30 mouse cellular contexts compared by ENCODE assay signal in the genomic region with DNA sequence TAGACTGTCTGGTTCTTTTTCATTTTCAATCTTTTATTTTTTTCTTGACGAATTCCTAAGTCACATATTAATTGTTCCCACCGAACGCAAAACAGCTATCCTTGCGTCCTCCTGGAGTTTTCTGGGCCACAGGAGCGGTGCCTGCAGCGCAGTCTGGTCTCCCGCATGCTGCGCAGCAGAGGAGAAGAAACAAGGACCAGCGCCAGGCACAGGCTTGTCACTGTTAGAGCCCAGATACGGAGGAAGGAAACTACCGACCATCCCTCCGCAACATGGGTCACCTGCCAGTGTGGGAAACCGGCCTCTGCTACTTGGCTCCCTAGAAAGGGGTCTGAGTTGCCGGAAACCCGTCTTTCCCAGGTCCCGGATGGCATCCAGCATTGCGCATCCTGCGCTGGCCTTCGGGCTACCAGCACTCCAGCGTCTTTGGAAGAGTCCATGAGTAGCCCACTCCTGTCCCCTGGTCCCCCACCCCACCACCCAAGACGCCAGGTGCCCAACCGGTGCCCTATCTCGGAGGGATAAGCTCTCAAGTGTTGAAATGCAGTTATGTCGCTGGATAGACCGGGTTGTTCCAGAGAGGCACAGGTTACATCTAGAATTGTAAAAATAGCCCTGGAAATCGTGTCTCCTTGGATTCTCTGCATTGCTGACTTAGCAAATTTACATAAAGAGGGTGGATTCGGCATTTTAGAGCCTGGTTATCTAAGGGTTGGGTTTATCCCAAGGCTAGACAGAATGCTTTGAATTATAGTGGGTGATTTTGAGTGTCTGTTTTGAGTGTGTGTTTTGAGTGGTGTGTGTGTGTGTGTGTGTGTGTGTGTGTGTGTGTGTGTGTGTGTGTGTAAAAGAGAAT. TPM values are rescaled to one million over a fixed set of nuclear protein-coding genes. Genes with fewer than 3 reads are reported as not detected.
DNase-seq lines count a peak whose midpoint lies in the region; ATAC-seq and TF ChIP-seq lines count a peak whose summit lies in the region.
"Had no signal": no experiment of that assay in that cellular context is flagged by ENCODE, and none has a peak within 500 bp of the region (broad histone marks: within the 10 kb centered on the region; RNA-seq: fewer than 3 reads in every experiment).

No protein-coding gene starts in this region.

- H3K27ac ChIP-seq in forebrain, embryonic 10.5 days: no peak overlapping the region
- no peak overlapping the region for H3K27ac ChIP-seq in forebrain, embryonic 15.5 days (replicated peaks)
- no peak overlapping the region for H3K27ac ChIP-seq in midbrain, embryonic 11.5 days (ENCODE audit: low read depth, low read length)
- H3K27ac ChIP-seq in midbrain, postnatal 0 days (ENCODE audit: low read depth, low read length): no peak overlapping the region
- peak overlapping the region; percentile 51 for H3K27ac ChIP-seq in intestine, postnatal 0 days (ENCODE audit: low read depth, low read length)
- H3K27ac ChIP-seq: embryonic facial prominence, embryonic 12.5 days; forebrain, embryonic 13.5 days; heart, adult 2 months; liver, embryonic 14.5 days had no signal

- peak; percentile 31 for DNase-seq in forebrain, embryonic 10.5 days (ENCODE audit: extremely low spot score, low spot score)
- DNase-seq in midbrain, embryonic 11.5 days (ENCODE audit: low spot score, missing footprints): peak; percentile 95
- no peak for DNase-seq in midbrain, postnatal 0 days (ENCODE audit: low spot score)
- DNase-seq in gastrocnemius, postnatal 10 days: no peak
- DNase-seq: adrenal gland, postnatal 25 days; cerebellum, adult 9-10 months; heart, adult 2 months; heart, postnatal 36 days; kidney, adult 8-10 months; kidney, postnatal 10 days; lung, postnatal 4 days had no signal

- H3K4me1 ChIP-seq in forebrain, embryonic 10.5 days: peaks cover 12% of the 10 kb centered on the region
- peaks cover 5% of the 10 kb centered on the region for H3K4me1 ChIP-seq in forebrain, embryonic 15.5 days
- H3K4me1 ChIP-seq in midbrain, embryonic 11.5 days (ENCODE audit: control insufficient read depth, insufficient read depth, low read length): peaks cover 3% of the 10 kb centered on the region; the same call in 1 of the 2 replicates
- no peaks in the 10 kb centered on the region for H3K4me1 ChIP-seq in midbrain, postnatal 0 days (ENCODE audit: insufficient read depth, low read length)
- no peaks in the 10 kb centered on the region for H3K4me1 ChIP-seq in intestine, postnatal 0 days (replicated peaks; ENCODE audit: control insufficient read depth, insufficient read depth, low read length)
- H3K4me1 ChIP-seq: embryonic facial prominence, embryonic 12.5 days; forebrain, embryonic 13.5 days had no signal

- H3K36me3 ChIP-seq in forebrain, embryonic 10.5 days (replicated peaks): no peaks in the 10 kb centered on the region
- no peaks in the 10 kb centered on the region for H3K36me3 ChIP-seq in forebrain, embryonic 15.5 days
- no peaks in the 10 kb centered on the region for H3K36me3 ChIP-seq in midbrain, embryonic 11.5 days (ENCODE audit: control insufficient read depth, insufficient read depth, low read length)
- no peaks in the 10 kb centered on the region for H3K36me3 ChIP-seq in midbrain, postnatal 0 days (ENCODE audit: insufficient read depth, low read length)
- no peaks in the 10 kb centered on the region for H3K36me3 ChIP-seq in intestine, postnatal 0 days (ENCODE audit: control insufficient read depth, insufficient read depth)
- H3K36me3 ChIP-seq: embryonic facial prominence, embryonic 12.5 days had no signal

- no peak overlapping the region for H3K4me3 ChIP-seq in forebrain, embryonic 10.5 days
- H3K4me3 ChIP-seq in forebrain, embryonic 15.5 days: no peak overlapping the region
- H3K4me3 ChIP-seq in midbrain, embryonic 11.5 days (ENCODE audit: low read depth, low read length): no peak overlapping the region
- H3K4me3 ChIP-seq in midbrain, postnatal 0 days (ENCODE audit: low read depth, low read length): no peak overlapping the region
- H3K4me3 ChIP-seq in intestine, postnatal 0 days (ENCODE audit: low read depth, low read length): peak overlapping the region; percentile 27
- H3K4me3 ChIP-seq: embryonic facial prominence, embryonic 12.5 days; forebrain, embryonic 13.5 days; heart, adult 2 months had no signal

- H3K9ac ChIP-seq in forebrain, embryonic 15.5 days (replicated peaks): no peak overlapping the region
- no peak overlapping the region for H3K9ac ChIP-seq in midbrain, embryonic 11.5 days (ENCODE audit: low read length)
- no peak overlapping the region for H3K9ac ChIP-seq in midbrain, postnatal 0 days (replicated peaks; ENCODE audit: low read length, poor library complexity, severe bottlenecking)
- H3K9ac ChIP-seq in intestine, postnatal 0 days (ENCODE audit: low read depth, low read length): peak overlapping the region; percentile 23; the same call in 1 of the 2 replicates
- H3K9ac ChIP-seq: embryonic facial prominence, embryonic 12.5 days; forebrain, embryonic 13.5 days; liver, embryonic 14.5 days had no signal

- no peaks in the 10 kb centered on the region for H3K9me3 ChIP-seq in forebrain, embryonic 10.5 days
- H3K9me3 ChIP-seq in forebrain, embryonic 15.5 days: no peaks in the 10 kb centered on the region
- no peaks in the 10 kb centered on the region for H3K9me3 ChIP-seq in midbrain, embryonic 11.5 days (ENCODE audit: control insufficient read depth, low read length)
- H3K9me3 ChIP-seq in midbrain, postnatal 0 days (ENCODE audit: low read length): no peaks in the 10 kb centered on the region
- no peaks in the 10 kb centered on the region for H3K9me3 ChIP-seq in intestine, postnatal 0 days (ENCODE audit: control insufficient read depth)
- H3K9me3 ChIP-seq: embryonic facial prominence, embryonic 12.5 days; forebrain, embryonic 13.5 days had no signal

- no peak for ATAC-seq in forebrain, embryonic 15.5 days (replicated peaks)
- ATAC-seq in midbrain, embryonic 11.5 days (ENCODE audit: low FRiP score): no peak
- no peak for ATAC-seq in midbrain, postnatal 0 days (ENCODE audit: low FRiP score)
- no peak for ATAC-seq in intestine, postnatal 0 days
- no peak for ATAC-seq in granulocyte monocyte progenitor cell, adult 5-6 weeks (replicated peaks; ENCODE audit: poor library complexity, severe bottlenecking)
- no peak for ATAC-seq in megakaryocyte progenitor cell, adult 5-6 weeks (replicated peaks; ENCODE audit: poor library complexity)
- ATAC-seq: forebrain, embryonic 13.5 days; hindbrain, embryonic 16.5 days; midbrain, embryonic 16.5 days had no signal

- under 1% methylated on average over 27 of the region's 27 CpGs for WGBS in forebrain, embryonic 10.5 days
- WGBS in forebrain, embryonic 15.5 days: 1% methylated on average over 27 of the region's 27 CpGs
- 2% methylated on average over 27 of the region's 27 CpGs for WGBS in midbrain, embryonic 11.5 days
- under 1% methylated on average over 27 of the region's 27 CpGs for WGBS in midbrain, postnatal 0 days
- 3% methylated on average over 27 of the region's 27 CpGs for WGBS in intestine, postnatal 0 days

- no peak for TF ChIP-seq CTCF in midbrain, postnatal 0 days (IDR thresholded peaks at IDR 0.05)
- TF ChIP-seq CTCF in intestine, postnatal 0 days (IDR thresholded peaks at IDR 0.05; ENCODE audit: low read depth): no peak

- no peak overlapping the region for H3K4me2 ChIP-seq in forebrain, embryonic 15.5 days (replicated peaks)
- H3K4me2 ChIP-seq in midbrain, embryonic 11.5 days: no peak overlapping the region
- H3K4me2 ChIP-seq in midbrain, postnatal 0 days (ENCODE audit: low read depth, low read length, poor library complexity, severe bottlenecking): no peak overlapping the region
- H3K4me2 ChIP-seq in intestine, postnatal 0 days (replicated peaks; ENCODE audit: low read depth): peak overlapping the region; percentile 59
- H3K4me2 ChIP-seq: embryonic facial prominence, embryonic 12.5 days; forebrain, embryonic 13.5 days had no signal

- H3K27me3 ChIP-seq in forebrain, embryonic 10.5 days (ENCODE audit: poor library complexity, severe bottlenecking): peaks cover 100% of the 10 kb centered on the region
- peaks cover 98% of the 10 kb centered on the region for H3K27me3 ChIP-seq in forebrain, embryonic 15.5 days
- peaks cover 99% of the 10 kb centered on the region for H3K27me3 ChIP-seq in midbrain, embryonic 11.5 days (ENCODE audit: control insufficient read depth, insufficient read depth, low read length)
- peaks cover 95% of the 10 kb centered on the region for H3K27me3 ChIP-seq in midbrain, postnatal 0 days (ENCODE audit: insufficient read depth, low read length)
- H3K27me3 ChIP-seq in intestine, postnatal 0 days (replicated peaks; ENCODE audit: control insufficient read depth, insufficient read depth, low read length): peaks cover 16% of the 10 kb centered on the region; the same call in 1 of the 2 replicates

RNA-seq across cellular contexts. Expression of a gene that starts 6.0 kb away (rescaled TPM):
- polyA plus RNA-seq in forebrain, embryonic 10.5 days (2016; fragmentation: Nextera tagmentation; extraction: Ambion mirVana): not detected in 2 replicates
- polyA plus RNA-seq in forebrain, embryonic 15.5 days (2015; fragmentation: Nextera tagmentation; extraction: Ambion mirVana): not detected in 2 replicates
- not detected in 2 replicates for polyA plus RNA-seq in midbrain, embryonic 11.5 days (2014; fragmentation: Nextera tagmentation; extraction: Ambion mirVana)
- total RNA-seq in midbrain, postnatal 0 days (2014; rRNA removed): not detected in 2 replicates
- polyA plus RNA-seq in midbrain, postnatal 0 days (2015; fragmentation: Nextera tagmentation; extraction: Ambion mirVana): not detected in 2 replicates
- 35.0 and 38.9 TPM in 2 replicates for polyA plus RNA-seq in intestine, postnatal 0 days (2015; fragmentation: Nextera tagmentation; extraction: Ambion mirVana)
- not detected in 2 replicates for total RNA-seq in granulocyte monocyte progenitor cell, adult 5-6 weeks (2014; fragmentation: Nextera tagmentation)
- total RNA-seq in granulocyte monocyte progenitor cell, adult 5-6 weeks (2017): not detected in 2 replicates
- total RNA-seq in megakaryocyte progenitor cell, adult 5-6 weeks (2015): not detected in 2 replicates
- total RNA-seq in megakaryocyte progenitor cell, adult 5-6 weeks (2017): not detected in 2 replicates
- total RNA-seq in gastrocnemius, postnatal 10 days (2021): not detected
- total RNA-seq: adrenal gland, postnatal 25 days; gastrocnemius, adult 8-10 months; heart, adult 2 months; heart, postnatal 36 days; layer of hippocampus, adult 8-10 months; left cerebral cortex, postnatal 14 days had no signal
- polyA plus RNA-seq: brain, embryonic 14.5 days; embryonic facial prominence, embryonic 12.5 days; forebrain, embryonic 13.5 days; heart, adult 2 months; heart, embryonic 14.5 days; hindbrain, embryonic 16.5 days; liver, embryonic 14.5 days; lung, embryonic 16.5 days; midbrain, embryonic 16.5 days; spleen, adult 2 months; testis, adult 2 months; urinary bladder, adult 2 months had no signal

RNA-seq across cellular contexts. Expression of a gene that starts 9.2 kb away (rescaled TPM):
- not detected in 2 replicates for polyA plus RNA-seq in forebrain, embryonic 10.5 days (2016; fragmentation: Nextera tagmentation; extraction: Ambion mirVana)
- polyA plus RNA-seq in forebrain, embryonic 15.5 days (2015; fragmentation: Nextera tagmentation; extraction: Ambion mirVana): not detected in 2 replicates
- not detected in 2 replicates for polyA plus RNA-seq in midbrain, embryonic 11.5 days (2014; fragmentation: Nextera tagmentation; extraction: Ambion mirVana)
- not detected in 2 replicates for total RNA-seq in midbrain, postnatal 0 days (2014; rRNA removed)
- polyA plus RNA-seq in midbrain, postnatal 0 days (2015; fragmentation: Nextera tagmentation; extraction: Ambion mirVana): not detected in 2 replicates
- 0.95 and 1.1 TPM in 2 replicates for polyA plus RNA-seq in intestine, postnatal 0 days (2015; fragmentation: Nextera tagmentation; extraction: Ambion mirVana)
- total RNA-seq in granulocyte monocyte progenitor cell, adult 5-6 weeks (2014; fragmentation: Nextera tagmentation): not detected in 2 replicates
- total RNA-seq in granulocyte monocyte progenitor cell, adult 5-6 weeks (2017): not detected in 2 replicates
- total RNA-seq in megakaryocyte progenitor cell, adult 5-6 weeks (2015): not detected in 2 replicates
- total RNA-seq in megakaryocyte progenitor cell, adult 5-6 weeks (2017): not detected in 2 replicates
- total RNA-seq in gastrocnemius, postnatal 10 days (2021): not detected
- total RNA-seq: gastrocnemius, adult 8-10 months; heart, adult 2 months; heart, postnatal 36 days; layer of hippocampus, adult 8-10 months; left cerebral cortex, postnatal 14 days had no signal
- polyA plus RNA-seq: brain, embryonic 14.5 days; embryonic facial prominence, embryonic 12.5 days; forebrain, embryonic 13.5 days; heart, adult 2 months; heart, embryonic 14.5 days; hindbrain, embryonic 16.5 days; limb, embryonic 14.5 days; lung, embryonic 16.5 days; midbrain, embryonic 16.5 days; spleen, adult 2 months; testis, adult 2 months; urinary bladder, adult 2 months had no signal

RNA-seq across cellular contexts. Expression of a gene that starts 43.3 kb away (rescaled TPM):
- not detected in 2 replicates for polyA plus RNA-seq in forebrain, embryonic 10.5 days (2016; fragmentation: Nextera tagmentation; extraction: Ambion mirVana)
- polyA plus RNA-seq in forebrain, embryonic 15.5 days (2015; fragmentation: Nextera tagmentation; extraction: Ambion mirVana): not detected in 2 replicates
- polyA plus RNA-seq in midbrain, embryonic 11.5 days (2014; fragmentation: Nextera tagmentation; extraction: Ambion mirVana): not detected in 2 replicates
- total RNA-seq in midbrain, postnatal 0 days (2014; rRNA removed): not detected in 2 replicates
- polyA plus RNA-seq in midbrain, postnatal 0 days (2015; fragmentation: Nextera tagmentation; extraction: Ambion mirVana): not detected in 2 replicates
- 6.7 and 9.2 TPM in 2 replicates for polyA plus RNA-seq in intestine, postnatal 0 days (2015; fragmentation: Nextera tagmentation; extraction: Ambion mirVana)
- not detected in 2 replicates for total RNA-seq in granulocyte monocyte progenitor cell, adult 5-6 weeks (2014; fragmentation: Nextera tagmentation)
- total RNA-seq in granulocyte monocyte progenitor cell, adult 5-6 weeks (2017): not detected in 2 replicates
- total RNA-seq in megakaryocyte progenitor cell, adult 5-6 weeks (2015): not detected in 2 replicates
- total RNA-seq in megakaryocyte progenitor cell, adult 5-6 weeks (2017): not detected in 2 replicates
- not detected for total RNA-seq in gastrocnemius, postnatal 10 days (2021)
- total RNA-seq: adrenal gland, postnatal 25 days; gastrocnemius, adult 8-10 months; heart, adult 2 months; heart, postnatal 36 days; layer of hippocampus, adult 8-10 months; left cerebral cortex, postnatal 14 days had no signal
- polyA plus RNA-seq: brain, embryonic 14.5 days; embryonic facial prominence, embryonic 12.5 days; forebrain, embryonic 13.5 days; heart, adult 2 months; heart, embryonic 14.5 days; hindbrain, embryonic 16.5 days; limb, embryonic 14.5 days; lung, embryonic 16.5 days; midbrain, embryonic 16.5 days; spleen, adult 2 months; testis, adult 2 months; urinary bladder, adult 2 months had no signal

Comparison
In these comparisons a context has a peak if more than half of its experiments do, and no peak if none do; other contexts are left out.
1. DNase-seq: peak in forebrain, embryonic 10.5 days (single experiment) and midbrain, embryonic 11.5 days (single experiment); none in midbrain, postnatal 0 days (single experiment) and gastrocnemius, postnatal 10 days (single experiment).
2. RNA of a gene that starts 6.0 kb away (polyA plus RNA-seq): 35.0 to 38.9 TPM in intestine, postnatal 0 days; not detected in forebrain, embryonic 10.5 days, not detected in forebrain, embryonic 15.5 days, not detected in midbrain, embryonic 11.5 days and not detected in midbrain, postnatal 0 days; every median in the first group is over 10 times any median in the second.